Mouse (Mus musculus): ENCODE results near the gene Dnajb6.
A peak's percentile ranks its signal among the peaks of the same experiment; 100 is the strongest.

Gene Dnajb6

GRCm38 (mm10) chr5:29853035-29853434 is 117.5 kb downstream of the Dnajb6 start:
- no peak for DNase-seq

GRCm38 (mm10) chr5:29854376-29854775 is 118.9 kb downstream of the Dnajb6 start:
- no peak for DNase-seq

- no peak for DNase-seq
Observed at GRCm38 (mm10) chr5:29854971-29855370, 119.5 kb downstream of the Dnajb6 start.

- DNase-seq = no peak
Observed at GRCm38 (mm10) chr5:29861522-29861921, 126.0 kb downstream of the Dnajb6 start.

GRCm38 (mm10) chr5:29862388-29862787 is 126.9 kb downstream of the Dnajb6 start:
- no peak for DNase-seq

- peak in 1 of 2 experiments; percentile 7 for DNase-seq
Observed at GRCm38 (mm10) chr5:29864291-29864737, 128.8 kb downstream of the Dnajb6 start.

GRCm38 (mm10) chr5:29864994-29865393 is 129.5 kb downstream of the Dnajb6 start:
- DNase-seq = no peak
